Comparison of ENCODE assay signal across 8 mouse cellular contexts in the genomic region with DNA sequence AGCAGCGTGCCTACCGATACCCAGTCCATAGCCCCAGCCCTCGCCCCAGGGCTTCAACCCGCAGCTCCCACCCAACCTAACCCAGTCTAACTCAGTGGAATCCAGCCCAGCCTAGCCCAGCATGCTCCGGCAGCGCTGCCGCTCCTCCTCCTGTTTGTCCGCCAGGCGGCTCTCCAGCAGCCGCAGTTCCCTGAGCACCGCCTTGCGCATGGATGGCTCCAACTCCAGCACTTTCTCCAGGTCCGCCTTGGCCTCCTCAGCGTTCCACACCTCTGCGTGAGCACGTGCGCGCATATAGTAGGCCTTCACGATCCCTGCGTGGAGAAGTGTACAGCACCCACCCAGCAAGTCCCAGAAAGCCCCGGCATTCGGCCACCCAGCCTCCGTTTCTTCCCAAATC. TPM values are rescaled to one million over a fixed set of nuclear protein-coding genes. Genes with fewer than 3 reads are reported as not detected.
A peak's percentile ranks its signal among the peaks of the same experiment; 100 is the strongest.
DNase-seq lines count a peak whose midpoint lies in the region; ATAC-seq and TF ChIP-seq lines count a peak whose summit lies in the region.
"Had no signal": no experiment of that assay in that cellular context is flagged by ENCODE, and none has a peak within 500 bp of the region (broad histone marks: within the 10 kb centered on the region; RNA-seq: fewer than 3 reads in every experiment).

No protein-coding gene starts in this region.

- in situ Hi-C loops in ES-E14 (cut with MboI; ENCODE audit: low sequenced_read_pairs in 2 of 2, unreplicated experiment in 2 of 2), result loop anchor here (10.0 to 25.0 kb wide), 2 partner anchors 454 to 692 kb away; no protein-coding TSS in a partner anchor

- no peak for TF ChIP-seq POLR2A in brain, embryonic 14.5 days (IDR thresholded peaks at IDR 0.05; ENCODE audit: borderline replicate concordance, extremely low read depth, insufficient read depth, insufficient read length, poor library complexity, severe bottlenecking)
- TF ChIP-seq POLR2A in myocyte (IDR thresholded peaks at IDR 0.05; ENCODE audit: insufficient read length, low read depth), result no peak

- TF ChIP-seq CTCF in brain, embryonic 14.5 days (IDR thresholded peaks at IDR 0.05; ENCODE audit: borderline replicate concordance, extremely low read depth, insufficient read depth, insufficient read length), result peak; percentile 75

- no peaks in the 10 kb centered on the region for H3K36me3 ChIP-seq in kidney, embryonic 16.5 days (ENCODE audit: insufficient read depth, low read length)
- H3K36me3 ChIP-seq in ES-E14 (ENCODE audit: control insufficient read depth, insufficient read depth, low read length, poor library complexity, severe bottlenecking) (no peaks in the 10 kb centered on the region), myocyte (ENCODE audit: control insufficient read depth, insufficient read depth) (no peaks in the 10 kb centered on the region)
- H3K36me3 ChIP-seq in intestine, embryonic 14.5 days (ENCODE audit: control insufficient read depth, insufficient read depth, low read length), result no peaks in the 10 kb centered on the region
- H3K36me3 ChIP-seq: liver, embryonic 13.5 days had no signal

- H3K27ac ChIP-seq in kidney, embryonic 16.5 days (ENCODE audit: low read length), result no peak overlapping the region
- H3K27ac ChIP-seq in ES-E14 (ENCODE audit: insufficient read depth, low read depth, low read length, poor library complexity, severe bottlenecking), result no peak overlapping the region
- no peak overlapping the region for H3K27ac ChIP-seq in intestine, embryonic 14.5 days (ENCODE audit: low read depth)
- H3K27ac ChIP-seq: liver, embryonic 13.5 days had no signal

- H3K79me2 ChIP-seq in myocyte (ENCODE audit: control insufficient read depth, insufficient read depth), result no peaks in the 10 kb centered on the region

- no peak for DNase-seq in kidney, adult 18-20 months
- DNase-seq in ES-E14 (ENCODE audit: low read depth, low spot score), result peak; percentile 42
- DNase-seq in brain, embryonic 14.5 days (ENCODE audit: low read depth), result peak; percentile 73
- DNase-seq in intestine, embryonic 14.5 days (ENCODE audit: low spot score), result peak; percentile 60
- DNase-seq: liver, embryonic 13.5 days had no signal

- no peak overlapping the region for H3ac ChIP-seq in myocyte (ENCODE audit: control insufficient read depth, insufficient read length)

- H3K4me2 ChIP-seq in kidney, embryonic 16.5 days (replicated peaks; ENCODE audit: low read depth, low read length), result 0 out of 2 replicates have a peak overlapping the region, but pooled peaks have one; percentile 13
- no peak overlapping the region for H3K4me2 ChIP-seq in intestine, embryonic 14.5 days (ENCODE audit: low read length)
- peak overlapping the region; percentile 42 for H3K4me2 ChIP-seq in myocyte (ENCODE audit: low read depth)
- H3K4me2 ChIP-seq: liver, embryonic 13.5 days had no signal

- H3K4me3 ChIP-seq in kidney, embryonic 16.5 days (ENCODE audit: low read length), result no peak overlapping the region
- no peak overlapping the region; a peak in 1 of 4 replicates for H3K4me3 ChIP-seq in ES-E14 (ENCODE audit: insufficient read depth in 1 of 2, low read depth in 1 of 2, low read length in 2 of 2, poor library complexity in 1 of 2, severe bottlenecking in 1 of 2)
- no peak overlapping the region for H3K4me3 ChIP-seq in intestine, embryonic 14.5 days (ENCODE audit: low read depth, low read length)
- no peak overlapping the region for H3K4me3 ChIP-seq in myocyte
- H3K4me3 ChIP-seq: liver, embryonic 13.5 days had no signal

- no peaks in the 10 kb centered on the region for H3K9me3 ChIP-seq in kidney, embryonic 16.5 days (ENCODE audit: low read length)
- H3K9me3 ChIP-seq in ES-E14 (ENCODE audit: control insufficient read depth, insufficient read depth, low read depth, low read length), result no peaks in the 10 kb centered on the region
- H3K9me3 ChIP-seq in intestine, embryonic 14.5 days (ENCODE audit: control insufficient read depth, low read length), result no peaks in the 10 kb centered on the region
- H3K9me3 ChIP-seq: liver, embryonic 13.5 days had no signal

- H3K27me3 ChIP-seq in kidney, embryonic 16.5 days (ENCODE audit: insufficient read depth, low read length), result peaks cover 9% of the 10 kb centered on the region
- 0 out of 2 replicates have a peak, but pooled peaks cover 5% of the 10 kb centered on the region for H3K27me3 ChIP-seq in intestine, embryonic 14.5 days (replicated peaks; ENCODE audit: control insufficient read depth, insufficient read depth, low read length)
- H3K27me3 ChIP-seq in myocyte (ENCODE audit: control insufficient read depth, insufficient read depth, insufficient read length), result peaks cover 23% of the 10 kb centered on the region

- peaks cover 2% of the 10 kb centered on the region; the same call in 1 of the 2 replicates for H3K4me1 ChIP-seq in kidney, embryonic 16.5 days (ENCODE audit: insufficient read depth, low read length)
- H3K4me1 ChIP-seq in ES-E14 (ENCODE audit: control insufficient read depth in 2 of 2, insufficient read depth in 2 of 2, low read length in 2 of 2, poor library complexity in 1 of 2), result no peaks in the 10 kb centered on the region
- H3K4me1 ChIP-seq in intestine, embryonic 14.5 days (replicated peaks; ENCODE audit: control insufficient read depth, insufficient read depth, low read length), result no peaks in the 10 kb centered on the region
- H3K4me1 ChIP-seq: liver, embryonic 13.5 days had no signal

- H3K9ac ChIP-seq in kidney, embryonic 16.5 days (replicated peaks; ENCODE audit: low read length), result no peak overlapping the region
- no peak overlapping the region for H3K9ac ChIP-seq in ES-E14 (ENCODE audit: insufficient read depth, low read depth, low read length, poor library complexity, severe bottlenecking)
- H3K9ac ChIP-seq in intestine, embryonic 14.5 days (ENCODE audit: low read length), result no peak overlapping the region
- H3K9ac ChIP-seq: liver, embryonic 13.5 days had no signal

- peak; percentile 35 for ATAC-seq in kidney, embryonic 16.5 days (ENCODE audit: low FRiP score, low TSS enrichment)
- 0 out of 2 replicates have a peak, but pooled peaks have one; percentile 29 for ATAC-seq in intestine, embryonic 14.5 days (replicated peaks; ENCODE audit: low FRiP score, low TSS enrichment, low read depth)
- no peak for ATAC-seq in granulocyte monocyte progenitor cell, adult 5-6 weeks (replicated peaks; ENCODE audit: poor library complexity, severe bottlenecking)

- 17% methylated on average over 23 of the region's 23 CpGs for WGBS in kidney, embryonic 16.5 days
- 17% methylated on average over 23 of the region's 23 CpGs for WGBS in intestine, embryonic 14.5 days

TF ChIP-seq in ES-E14, 5 proteins besides CTCF, POLR2A, EP300 and RAD21:
- TF ChIP-seq HCFC1 (IDR thresholded peaks at IDR 0.05; ENCODE audit: borderline replicate concordance, insufficient read depth, low read length) (no peak), CHD2 (IDR thresholded peaks at IDR 0.05; ENCODE audit: low read depth, low read length) (no peak), ZNF384 (IDR thresholded peaks at IDR 0.05; ENCODE audit: low read depth, low read length) (no peak), MAFK (IDR thresholded peaks at IDR 0.05; ENCODE audit: insufficient read depth, low read depth, low read length) (no peak), ZC3H11A (IDR thresholded peaks at IDR 0.05; ENCODE audit: borderline replicate concordance, low read depth, low read length) (no peak)

TF ChIP-seq in myocyte, 11 proteins besides CTCF, POLR2A, EP300 and RAD21:
- TF ChIP-seq POLR2AphosphoS2 (IDR thresholded peaks at IDR 0.05; ENCODE audit: insufficient read length, low read depth) (no peak), TCF12 (IDR thresholded peaks at IDR 0.05; ENCODE audit: insufficient read depth, poor library complexity, severe bottlenecking) (no peak), MYOG (IDR thresholded peaks at IDR 0.05; ENCODE audit: control insufficient read depth in 1 of 3, insufficient read depth in 1 of 3, insufficient read length in 2 of 3, low read depth in 2 of 3) (no peak)

RNA-seq across cellular contexts. Expression of a gene that starts 8.2 kb away (rescaled TPM):
- 0.30 and 0.39 TPM in 2 replicates for polyA plus RNA-seq in kidney, embryonic 16.5 days (2015; fragmentation: Nextera tagmentation; extraction: Ambion mirVana)
- total RNA-seq in ES-E14 (2012; rRNA removed), result 0.18 and 0.32 TPM in 2 replicates
- 0.30 and 0.38 TPM in 2 replicates for polyA plus RNA-seq in brain, embryonic 14.5 days (2012; rRNA removed)
- polyA plus RNA-seq in intestine, embryonic 14.5 days (2014; fragmentation: Nextera tagmentation; extraction: Ambion mirVana), result 0.27 and 0.30 TPM in 2 replicates
- polyA plus RNA-seq in myocyte (2012; fragmentation: generic; extraction: Trizol), result 0.38 TPM
- not detected in 2 replicates for total RNA-seq in granulocyte monocyte progenitor cell, adult 5-6 weeks (2014; fragmentation: Nextera tagmentation)
- 0.41 and 1.1 TPM in 2 replicates for total RNA-seq in granulocyte monocyte progenitor cell, adult 5-6 weeks (2017)

RNA-seq across cellular contexts. Expression of a gene that starts 12.7 kb away (rescaled TPM):
- polyA plus RNA-seq in kidney, embryonic 16.5 days (2015; fragmentation: Nextera tagmentation; extraction: Ambion mirVana), result 131 and 137 TPM in 2 replicates
- total RNA-seq in ES-E14 (2012; rRNA removed), result 28.7 and 31.3 TPM in 2 replicates
- 29.9 and 53.4 TPM in 2 replicates for polyA plus RNA-seq in brain, embryonic 14.5 days (2012; rRNA removed)
- polyA plus RNA-seq in intestine, embryonic 14.5 days (2014; fragmentation: Nextera tagmentation; extraction: Ambion mirVana), result 107 and 113 TPM in 2 replicates
- 77.9 TPM for polyA plus RNA-seq in myocyte (2012; fragmentation: generic; extraction: Trizol)
- 7.5 and 14.4 TPM in 2 replicates for total RNA-seq in granulocyte monocyte progenitor cell, adult 5-6 weeks (2014; fragmentation: Nextera tagmentation)
- 12.4 and 17.0 TPM in 2 replicates for total RNA-seq in granulocyte monocyte progenitor cell, adult 5-6 weeks (2017)
